Mouse (Mus musculus): ENCODE data around the gene Zfand3. TPM values are rescaled to one million over a fixed set of nuclear protein-coding genes. Genes with fewer than 3 reads are reported as not detected.

Zfand3 gene
- total RNA-seq (2015) (16.2 and 18.1 TPM in 2 replicates), total RNA-seq (2017) (9.1 and 11.4 TPM in 2 replicates)

GRCm38 (mm10) chr17:30004203-30005102 lies at the start of gene Zfand3:
Zfand3 (plus strand) TSS chr17:30004733.
- peak; percentile 88 for ATAC-seq (replicated peaks; ENCODE audit: poor library complexity)

- no peak for ATAC-seq (replicated peaks; ENCODE audit: poor library complexity)
Observed at GRCm38 (mm10) chr17:29955880-29956279, 48.7 kb upstream of the Zfand3 start.

DNA sequence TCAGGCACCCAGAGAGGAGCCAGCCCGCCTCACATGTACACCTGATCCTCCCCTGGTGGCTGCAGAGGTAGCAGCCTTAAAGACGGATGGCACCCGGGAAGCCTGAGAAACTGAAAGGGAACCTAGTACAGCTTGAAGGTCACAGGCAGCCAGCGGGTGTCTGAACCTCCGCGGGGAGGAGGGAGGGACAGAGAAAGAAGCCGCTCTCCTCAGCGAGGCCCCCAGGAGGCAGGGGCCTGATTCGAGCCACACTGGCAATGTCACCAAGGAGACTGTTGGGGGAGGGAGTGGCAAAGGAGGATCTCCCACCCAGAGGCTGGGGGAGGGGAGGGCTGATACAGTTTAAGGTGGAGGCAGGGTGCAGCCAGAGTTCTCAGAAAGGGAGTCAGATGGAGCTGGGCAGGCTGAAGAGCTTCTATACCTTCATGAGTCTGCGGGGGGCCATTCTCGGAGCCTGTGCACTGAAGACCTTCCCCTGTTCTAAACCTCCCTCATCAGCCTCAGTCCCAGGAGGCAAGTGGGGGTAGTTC lies 40.7 kb upstream of the Zfand3 start:
- ATAC-seq (replicated peaks; ENCODE audit: poor library complexity), result peak; percentile 34; the same call in 1 of the 2 replicates

DNA sequence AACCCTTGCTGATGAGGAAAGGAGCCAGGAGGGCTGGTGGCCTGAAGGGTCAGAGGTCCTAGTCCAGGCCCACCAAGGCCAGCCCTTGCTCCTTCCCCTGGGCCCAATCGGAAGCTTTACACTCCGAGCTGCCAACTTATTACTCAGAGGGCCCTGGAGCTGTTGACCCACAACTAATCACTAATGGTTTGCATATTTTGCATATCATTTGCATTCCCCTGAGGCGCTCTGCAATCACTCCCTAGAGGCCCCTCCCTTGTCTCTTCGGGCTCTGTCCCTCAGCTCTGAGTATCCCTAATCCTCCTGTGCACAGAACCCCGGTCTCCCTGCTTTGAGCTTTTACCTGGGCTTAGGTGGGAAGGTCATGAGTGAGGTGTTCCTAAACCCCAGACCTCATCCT lies 39.0 kb upstream of the Zfand3 start:
- no peak for ATAC-seq (replicated peaks; ENCODE audit: poor library complexity)

DNA sequence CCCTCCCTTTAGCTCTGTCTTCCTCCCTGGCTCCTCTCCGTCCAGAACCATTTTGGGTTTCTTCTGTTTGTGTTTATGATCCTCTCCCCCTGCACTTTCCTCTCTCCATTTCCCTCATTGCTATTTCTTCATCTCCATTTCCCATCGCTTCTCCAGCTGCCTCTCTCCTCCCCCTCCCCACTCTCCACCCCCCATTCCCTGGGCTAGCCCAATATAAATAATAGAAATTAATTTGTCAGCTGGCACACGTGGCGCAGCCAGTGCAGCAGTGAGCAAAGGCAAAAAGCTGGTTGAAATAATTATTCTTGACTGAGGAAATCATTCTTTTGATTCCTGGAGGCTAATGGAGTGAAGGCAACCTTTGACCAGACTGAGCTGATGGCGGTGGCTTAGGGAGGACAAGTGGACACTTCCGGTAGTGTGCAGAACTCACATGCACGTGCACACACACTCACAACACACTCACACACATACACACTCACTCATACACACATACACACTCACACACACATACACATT lies 34.4 kb upstream of the Zfand3 start, which contains the start of gene Mdga1:
Mdga1 (minus strand) TSS at position 51 of the 519 bp plus-strand sequence.
- no peak for ATAC-seq (replicated peaks; ENCODE audit: poor library complexity)

- no peak for ATAC-seq (replicated peaks; ENCODE audit: poor library complexity)
Observed at GRCm38 (mm10) chr17:29971761-29972432, 32.6 kb upstream of the Zfand3 start.

DNA sequence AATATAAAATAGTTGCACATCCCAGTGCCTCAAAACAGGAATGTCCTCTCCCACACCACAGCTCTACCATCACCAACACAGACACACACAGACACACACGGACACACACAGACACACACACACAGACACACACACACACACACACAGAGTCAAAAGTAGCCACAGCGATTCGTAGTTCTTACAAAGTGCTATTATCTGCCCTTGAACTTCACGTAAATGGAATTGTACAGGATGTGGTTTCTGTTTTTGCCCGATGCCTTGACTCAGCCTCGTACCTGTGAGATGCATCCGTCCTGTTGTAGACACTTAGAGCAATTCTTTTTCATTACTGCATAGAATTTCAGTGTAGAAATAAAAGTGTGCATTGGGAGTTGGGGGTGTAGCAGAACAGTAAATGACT lies 31.3 kb upstream of the Zfand3 start:
- no peak for ATAC-seq (replicated peaks; ENCODE audit: poor library complexity)

DNA sequence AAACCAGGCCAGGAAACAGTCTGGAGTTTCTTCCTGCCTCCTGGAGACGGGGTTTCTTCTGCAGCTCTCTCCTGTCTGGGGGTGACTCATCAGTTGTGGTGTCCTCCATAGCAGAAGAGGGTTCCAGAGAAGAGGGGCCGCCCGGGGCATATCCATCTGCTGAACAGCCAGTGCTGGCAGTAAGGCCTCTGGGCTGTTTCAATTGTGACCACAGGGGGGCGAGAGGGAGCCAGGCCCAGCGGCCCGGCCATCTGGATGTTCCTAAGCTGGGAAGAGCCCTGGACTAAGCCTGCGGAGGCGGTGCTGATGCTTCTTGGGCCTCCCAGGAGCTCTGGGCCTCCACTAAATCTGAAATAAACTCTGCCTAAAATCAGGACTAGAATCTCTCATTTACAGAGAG lies 28.8 kb upstream of the Zfand3 start:
- ATAC-seq (replicated peaks; ENCODE audit: poor library complexity), result peak; percentile 80

DNA sequence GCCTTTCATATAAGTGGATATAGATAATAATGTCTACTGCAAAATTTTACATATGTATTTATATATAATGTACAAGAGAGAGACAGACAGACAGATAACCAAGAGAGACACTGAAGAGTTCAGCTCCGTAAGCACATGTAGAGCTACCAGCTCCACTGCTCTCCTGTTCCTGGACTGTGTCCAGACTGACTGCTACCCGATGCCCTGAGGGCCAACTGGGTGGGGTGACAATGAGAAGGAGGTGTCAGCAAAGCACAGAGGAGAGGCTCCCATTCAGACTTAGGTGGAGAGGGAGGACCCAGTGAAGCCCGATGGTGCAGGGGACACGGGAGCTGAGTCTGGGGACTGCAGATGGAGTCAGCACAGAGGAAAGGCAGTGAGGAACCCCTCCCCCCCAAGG lies 25.5 kb upstream of the Zfand3 start:
- ATAC-seq (replicated peaks; ENCODE audit: poor library complexity), result no peak

- peak; percentile 70 for ATAC-seq (replicated peaks; ENCODE audit: poor library complexity)
Observed at GRCm38 (mm10) chr17:29979841-29980240, 24.7 kb upstream of the Zfand3 start.

- ATAC-seq (replicated peaks; ENCODE audit: poor library complexity), result no peak
Observed at GRCm38 (mm10) chr17:29981568-29981967, 23.0 kb upstream of the Zfand3 start.

DNA sequence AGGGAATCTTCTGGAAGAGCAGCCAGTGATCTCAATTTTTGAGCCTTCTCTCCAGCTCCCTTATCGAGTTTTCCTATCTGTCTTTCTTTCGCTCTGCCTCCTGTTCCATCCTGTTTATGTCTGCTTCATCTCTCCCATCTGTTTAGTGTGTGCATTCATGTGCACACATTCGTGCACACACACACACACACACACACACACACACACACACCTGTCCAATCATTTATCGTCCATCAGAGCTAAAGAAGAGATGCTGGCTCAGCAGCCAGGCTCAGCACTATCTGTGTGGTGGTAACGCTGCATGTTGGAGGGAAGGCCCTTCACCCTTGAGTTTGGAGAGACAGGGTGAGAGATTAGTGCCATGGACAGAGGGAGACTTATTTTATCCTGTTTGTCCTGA lies 21.3 kb upstream of the Zfand3 start:
- ATAC-seq (replicated peaks; ENCODE audit: poor library complexity), result no peak

DNA sequence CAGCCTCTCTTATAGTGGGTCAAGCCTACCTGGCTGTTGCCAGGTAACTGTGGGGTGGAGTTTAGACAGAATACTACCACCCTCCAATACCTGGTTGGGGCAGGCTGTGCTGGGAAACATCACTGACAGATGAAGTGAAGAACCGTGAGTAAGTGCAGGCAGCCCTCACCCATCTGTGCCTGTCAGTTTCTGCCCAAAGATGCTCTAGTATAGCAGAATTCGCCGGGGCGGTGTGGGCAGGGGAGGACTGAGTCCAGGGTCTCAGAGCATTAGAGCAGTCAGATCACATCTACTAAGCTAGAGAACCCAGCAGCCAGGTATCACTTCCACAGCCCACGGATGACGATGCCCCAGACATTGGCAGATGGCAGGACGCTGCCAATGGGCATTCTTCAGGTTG lies 19.6 kb upstream of the Zfand3 start:
- no peak for ATAC-seq (replicated peaks; ENCODE audit: poor library complexity)

DNA sequence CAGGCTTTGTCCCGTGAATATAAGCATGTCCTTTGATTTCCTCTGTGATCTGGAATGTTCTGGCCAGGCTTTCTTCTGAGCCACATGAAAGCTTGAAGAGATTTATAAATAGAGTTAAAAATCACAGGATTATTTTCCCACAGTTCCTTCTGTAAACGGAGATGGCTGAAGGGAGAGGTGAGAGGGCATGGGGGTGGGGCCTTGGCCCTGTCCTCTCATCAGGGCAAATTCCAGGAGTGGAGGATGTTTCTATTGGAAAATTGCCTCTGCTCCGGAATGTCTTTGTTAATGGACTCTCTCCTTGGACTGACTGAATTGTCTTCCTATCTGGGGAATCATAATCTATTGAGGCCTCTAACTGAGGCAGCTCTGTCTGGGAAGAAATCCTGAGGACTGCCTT lies 19.0 kb upstream of the Zfand3 start:
- ATAC-seq (replicated peaks; ENCODE audit: poor library complexity), result no peak

DNA sequence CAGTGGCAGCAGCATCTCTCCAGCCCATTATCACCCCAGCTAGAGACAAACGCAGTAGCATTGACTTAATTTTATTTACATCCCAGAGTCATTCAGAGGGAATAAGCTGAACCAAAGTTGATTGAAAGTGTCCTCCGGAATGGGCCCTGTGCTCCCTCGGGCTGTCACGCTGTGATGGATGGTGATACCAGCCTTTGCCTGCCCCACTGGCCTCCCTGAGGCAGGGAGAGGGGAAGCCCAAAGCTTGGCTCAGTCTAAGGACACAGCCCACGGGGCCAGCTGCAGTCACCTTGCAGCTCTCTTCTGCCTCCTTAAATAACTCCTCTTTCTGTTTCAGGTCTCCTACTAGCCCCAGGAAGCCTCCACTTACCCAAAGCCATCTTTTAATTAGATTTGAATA lies 16.4 kb upstream of the Zfand3 start:
- no peak for ATAC-seq (replicated peaks; ENCODE audit: poor library complexity)

DNA sequence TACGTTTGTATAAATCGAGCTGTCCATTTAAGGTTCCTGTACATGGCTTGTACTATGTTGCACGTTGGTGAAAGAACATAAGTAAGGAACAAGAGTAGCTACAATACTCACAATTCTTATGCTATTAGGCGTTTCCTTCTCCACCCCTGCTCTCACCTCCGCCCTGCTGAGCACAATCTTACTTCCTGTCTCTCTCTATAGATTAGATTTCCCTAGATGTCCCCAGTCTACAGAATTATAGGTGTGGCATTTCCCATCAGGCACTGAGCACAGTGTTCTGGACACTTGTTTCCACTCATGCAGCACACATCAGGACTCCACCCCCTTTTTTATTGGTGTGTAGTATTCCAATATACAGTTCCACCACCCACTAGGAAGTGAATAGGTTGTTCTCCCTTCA lies 14.9 kb upstream of the Zfand3 start:
- ATAC-seq (replicated peaks; ENCODE audit: poor library complexity), result no peak

DNA sequence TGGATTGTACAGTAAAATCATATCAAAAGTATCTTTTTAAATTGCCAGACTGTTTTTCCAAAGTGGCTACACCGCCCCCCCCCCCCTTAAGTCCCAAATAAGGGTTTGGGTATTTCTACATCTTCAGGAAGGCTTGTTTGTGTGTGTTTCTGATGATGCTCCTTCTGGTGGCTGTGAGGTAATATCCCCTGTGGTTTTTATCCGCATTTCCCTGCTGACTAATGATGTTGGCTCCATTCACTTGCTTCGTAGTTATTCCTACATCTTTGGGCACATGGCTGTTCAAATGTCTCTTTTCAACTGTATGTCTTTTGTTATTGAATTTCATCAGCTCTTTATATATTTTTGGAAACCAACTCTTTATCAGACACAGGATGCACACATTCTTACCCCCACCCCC lies 14.4 kb upstream of the Zfand3 start:
- ATAC-seq (replicated peaks; ENCODE audit: poor library complexity), result no peak

GRCm38 (mm10) chr17:29990845-29991244 lies 13.7 kb upstream of the Zfand3 start:
- no peak; the same call in 1 of the 2 replicates for ATAC-seq (replicated peaks; ENCODE audit: poor library complexity)

- ATAC-seq (replicated peaks; ENCODE audit: poor library complexity), result no peak
Observed at GRCm38 (mm10) chr17:29993488-29993887, 11.0 kb upstream of the Zfand3 start.

DNA sequence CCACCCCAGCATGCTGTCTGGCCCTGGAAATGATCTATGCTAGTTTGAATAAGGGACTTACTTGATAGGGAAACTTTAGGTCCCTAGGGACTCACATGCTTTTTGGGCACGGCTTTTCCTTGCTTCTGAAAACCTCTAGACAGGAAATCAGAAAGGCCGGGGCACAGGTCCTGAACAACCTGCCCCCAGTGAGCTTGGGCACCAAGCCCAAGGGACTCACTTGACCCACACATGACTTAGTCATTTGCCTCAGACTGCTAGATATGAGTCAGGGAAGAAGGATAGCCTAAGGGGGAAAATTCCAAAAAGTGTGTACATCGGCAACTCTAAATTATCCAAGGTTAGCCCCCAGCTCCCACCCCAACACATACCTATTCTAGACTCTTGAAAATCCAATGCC lies 10.5 kb upstream of the Zfand3 start:
- ATAC-seq (replicated peaks; ENCODE audit: poor library complexity), result no peak

- no peak for ATAC-seq (replicated peaks; ENCODE audit: poor library complexity)
Observed at GRCm38 (mm10) chr17:29994459-29994858, 10.1 kb upstream of the Zfand3 start.

DNA sequence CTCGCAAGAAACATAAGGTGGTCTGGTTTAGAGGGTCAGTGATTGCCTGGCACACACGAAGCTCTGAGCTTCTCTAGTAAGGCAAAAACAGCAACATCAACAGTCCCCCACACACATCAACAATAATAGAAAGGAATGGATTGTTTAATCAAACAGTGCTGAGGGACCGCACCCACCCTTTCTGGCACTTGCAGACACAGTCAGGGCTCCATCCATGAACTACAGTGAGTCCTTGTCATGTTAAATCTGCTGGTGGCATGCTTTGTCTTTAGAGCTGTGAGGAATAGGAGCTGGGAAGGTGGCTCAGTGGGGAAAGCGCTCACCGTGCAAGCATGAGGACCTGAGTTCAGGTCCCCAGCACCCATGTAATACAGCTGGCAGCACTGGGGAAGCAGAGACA lies 8.5 kb upstream of the Zfand3 start:
- ATAC-seq (replicated peaks; ENCODE audit: poor library complexity), result no peak

All from megakaryocyte progenitor cell, adult 5-6 weeks (primary cell).